Mouse (Mus musculus): ENCODE results near the gene Sub1. TPM values are rescaled to one million over a fixed set of nuclear protein-coding genes. Genes with fewer than 3 reads are reported as not detected.

Gene Sub1
- total and polyA plus RNA-seq, 3 experiments, result 553 to 2,677 (median 1,927) TPM

DNA sequence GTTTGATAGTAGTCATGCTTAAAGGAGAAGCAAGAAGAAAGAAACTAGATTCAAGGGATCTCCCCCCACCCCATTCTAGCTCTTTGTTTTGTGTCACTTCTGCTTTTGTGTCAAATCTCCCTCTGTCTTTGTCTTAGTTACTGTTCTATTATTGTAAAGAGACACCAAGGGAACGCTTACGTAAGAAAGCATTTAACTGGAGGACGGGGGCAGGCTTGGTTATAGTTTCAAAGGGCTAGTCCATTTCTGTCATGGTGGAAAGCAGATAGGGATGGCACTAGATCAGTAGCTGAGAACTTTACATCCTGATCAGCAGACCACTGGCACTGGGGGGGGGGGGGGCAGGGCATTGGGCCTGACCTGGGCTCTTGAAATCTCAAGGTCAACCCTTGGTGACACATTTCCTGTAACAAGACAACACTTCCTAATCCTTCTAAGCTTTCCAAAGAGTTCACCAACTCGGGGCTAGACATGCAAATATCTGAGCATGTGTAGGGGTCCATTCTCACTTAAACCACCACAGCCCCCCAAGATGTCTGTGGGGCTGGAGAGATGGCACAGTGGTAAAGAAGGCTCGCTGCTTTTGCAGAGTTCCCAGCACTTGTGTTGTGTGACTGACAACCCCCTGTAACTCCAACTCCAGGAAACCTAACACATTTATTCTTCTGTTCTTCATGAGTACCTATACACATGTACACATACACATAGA, 17.6 kb upstream of the Sub1 start (continued):
- no peak for TF ChIP-seq CHD1 (IDR thresholded peaks at IDR 0.05; ENCODE audit: low read depth, low read length)
- no peak for TF ChIP-seq USF1 (IDR thresholded peaks at IDR 0.05; ENCODE audit: low read depth, low read length)
- TF ChIP-seq JUN (IDR thresholded peaks at IDR 0.05; ENCODE audit: insufficient read depth, low read depth, low read length), result peak; percentile 71
- no peak for TF ChIP-seq CTCF (conservative IDR thresholded peaks at IDR 0.05 in 1 of 2, IDR thresholded peaks at IDR 0.05 in 1 of 2; ENCODE audit: low read depth in 2 of 2, low read length in 2 of 2)
- TF ChIP-seq GABPA (IDR thresholded peaks at IDR 0.05; ENCODE audit: insufficient replicate concordance, low read depth, low read length), result no peak; the same call in 1 of the 2 replicates
- no peak for TF ChIP-seq USF2 (conservative IDR thresholded peaks at IDR 0.05; ENCODE audit: low read depth, low read length)
- TF ChIP-seq NELFE (IDR thresholded peaks at IDR 0.05; ENCODE audit: low read depth, low read length), result no peak
- TF ChIP-seq MEF2A (IDR thresholded peaks at IDR 0.05; ENCODE audit: borderline replicate concordance, low read depth, low read length), result peak; percentile 98
- TF ChIP-seq IRF4 (IDR thresholded peaks at IDR 0.05; ENCODE audit: low read depth, low read length), result peak; percentile 98

DNA sequence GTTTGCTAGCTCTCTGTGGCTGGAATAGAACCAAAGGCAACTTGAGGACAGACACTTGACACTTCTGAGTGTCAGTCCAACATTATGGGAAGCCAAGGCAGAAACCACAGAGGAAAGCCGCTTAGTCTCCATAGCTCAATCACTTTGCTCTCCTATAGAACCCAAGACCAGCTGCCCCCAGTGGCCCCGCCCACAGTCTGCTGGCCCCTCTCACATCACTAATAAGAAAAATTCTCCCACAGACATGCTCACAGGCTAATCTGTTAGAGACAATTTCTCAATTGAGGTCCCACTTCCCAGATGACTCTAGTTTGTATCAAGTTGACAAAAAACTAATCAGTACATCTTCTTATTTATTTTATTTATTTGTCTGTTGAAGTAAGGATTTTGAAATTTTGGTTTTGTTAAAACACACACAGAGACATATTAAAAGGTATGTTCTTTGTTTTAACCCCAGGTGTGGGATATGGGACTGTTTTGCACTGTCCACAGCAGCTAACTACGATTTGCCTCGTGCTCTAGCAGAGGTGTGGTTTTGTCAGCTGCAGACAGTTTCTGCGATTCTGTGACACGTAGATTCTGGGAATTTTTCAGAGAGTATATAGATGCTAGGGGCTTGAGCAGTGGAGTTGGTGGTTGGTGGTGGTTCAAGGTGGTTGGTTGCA, 16.9 kb upstream of the Sub1 start:
- Histone ChIP-seq H3K27me3 (replicated peaks) (no peaks in the 10 kb centered on the region), H3K4me2 (ENCODE audit: insufficient read depth, low read depth, poor library complexity, severe bottlenecking) (no peak overlapping the region), H3K27ac (ENCODE audit: insufficient read depth, low read depth) (peak overlapping the region; percentile 68; the same call in 1 of the 2 replicates), H3K4me1 (ENCODE audit: control insufficient read depth in 1 of 2, insufficient read depth in 2 of 2) (peaks cover 27 to 70% of the 10 kb centered on the region in 2 experiments), H3K79me2 (replicated peaks; ENCODE audit: control insufficient read depth, extremely low read depth, insufficient read depth, poor library complexity, severe bottlenecking) (no peaks in the 10 kb centered on the region), H3K36me3 (replicated peaks in 1 of 2; ENCODE audit: control insufficient read depth in 1 of 2, insufficient read depth in 1 of 2, low read length in 1 of 2) (no peaks in the 10 kb centered on the region), H3K9ac (ENCODE audit: insufficient read depth, low read depth) (no peak overlapping the region), H3K4me3 (replicated peaks in 1 of 3; ENCODE audit: low read depth in 2 of 3, low read length in 2 of 3, poor library complexity in 1 of 3) (no peak overlapping the region), H3K9me3 (replicated peaks; ENCODE audit: low read length) (no peaks in the 10 kb centered on the region)
- DNase-seq (ENCODE audit: extremely low read depth), result peak; percentile 61
- in situ Hi-C loops (cut with MboI; ENCODE audit: low pct_ligation_motif_present, low pct_unique_long_range_greater_than_20kb, low sequenced_read_pairs), result no loop called here
- 0 out of 2 replicates have a peak, but pooled peaks have one; percentile 4 for TF ChIP-seq NRF1 (IDR thresholded peaks at IDR 0.05; ENCODE audit: low read depth, low read length)
- peak; percentile 67 for TF ChIP-seq ZMIZ1 (IDR thresholded peaks at IDR 0.05; ENCODE audit: low read depth, low read length)
- TF ChIP-seq CHD1 (IDR thresholded peaks at IDR 0.05; ENCODE audit: low read depth, low read length), result peak; percentile 92
- TF ChIP-seq POLR2A (IDR thresholded peaks at IDR 0.05; ENCODE audit: low read depth, low read length), result no peak
- TF ChIP-seq BHLHE40 (IDR thresholded peaks at IDR 0.05; ENCODE audit: low read depth, low read length), result peak; percentile 98
- peak; percentile 93 for TF ChIP-seq TCF12 (IDR thresholded peaks at IDR 0.05; ENCODE audit: low read depth, low read length)
- peak; percentile 30 for TF ChIP-seq SMC3 (IDR thresholded peaks at IDR 0.05; ENCODE audit: low read depth, low read length)
- peak; percentile 97 for TF ChIP-seq MAX (IDR thresholded peaks at IDR 0.05; ENCODE audit: low read length)
- peak; percentile 98 for TF ChIP-seq MYC (IDR thresholded peaks at IDR 0.05; ENCODE audit: low read depth, low read length)
- peak; percentile 89 for TF ChIP-seq MXI1 (IDR thresholded peaks at IDR 0.05; ENCODE audit: low read depth, low read length)
- no peak for TF ChIP-seq TBP (conservative IDR thresholded peaks at IDR 0.05; ENCODE audit: low read depth, low read length)
- peak; percentile 95; the same call in 1 of the 2 replicates for TF ChIP-seq SIN3A (IDR thresholded peaks at IDR 0.05; ENCODE audit: low read length)
- TF ChIP-seq NELFE (IDR thresholded peaks at IDR 0.05; ENCODE audit: low read depth, low read length), result no peak
- TF ChIP-seq ZKSCAN1 (IDR thresholded peaks at IDR 0.05; ENCODE audit: borderline replicate concordance, low read depth, low read length), result no peak
- no peak for TF ChIP-seq JUN (IDR thresholded peaks at IDR 0.05; ENCODE audit: insufficient read depth, low read depth, low read length)
- peak; percentile 65; the same call in 1 of the 2 replicates for TF ChIP-seq KAT2A (IDR thresholded peaks at IDR 0.05; ENCODE audit: insufficient replicate concordance, low read length)
- dilution Hi-C loops (cut with MboI; ENCODE audit: extremely low pct_ligation_motif_present, extremely low pct_unique_long_range_greater_than_20kb, low sequenced_read_pairs), result no loop called here
